23 mouse cellular contexts compared by ENCODE assay signal in the genomic region with DNA sequence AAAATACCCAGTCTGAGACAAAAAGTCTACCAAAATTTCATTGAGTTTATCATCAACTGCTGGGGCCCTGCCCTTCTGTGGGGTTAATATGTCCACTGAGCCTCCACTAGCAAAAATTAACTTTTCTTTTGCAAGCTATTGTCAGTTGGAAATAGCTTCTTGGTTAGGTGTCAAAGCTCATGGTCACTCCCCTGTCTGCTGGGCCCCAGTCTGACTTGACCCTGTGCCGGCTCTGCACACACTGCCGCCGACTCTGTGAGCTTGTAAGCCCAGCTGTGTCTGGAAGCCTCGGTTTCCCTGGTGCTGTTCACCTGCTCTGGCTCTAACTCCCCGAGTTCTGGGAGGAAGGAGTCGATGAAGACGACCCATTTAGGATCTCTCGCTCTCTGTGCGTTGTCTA.
A peak's percentile ranks its signal among the peaks of the same experiment; 100 is the strongest.
DNase-seq lines count a peak whose midpoint lies in the region; ATAC-seq lines count a peak whose summit lies in the region.
"Had no signal": no experiment of that assay in that cellular context is flagged by ENCODE, and none has a peak within 500 bp of the region (broad histone marks: within the 10 kb centered on the region; RNA-seq: fewer than 3 reads in every experiment).

No protein-coding gene starts in this region.

- peak; percentile 53 for DNase-seq in kidney, adult 11 months
- peak; percentile 39 to 71 for DNase-seq in kidney, postnatal 25 days
- DNase-seq in adrenal gland, postnatal 14 days, result no peak
- no peak for DNase-seq in layer of hippocampus, adult 9-10 months (ENCODE audit: low spot score)
- no peak for DNase-seq in urinary bladder, adult 18-20 months (ENCODE audit: low spot score in 2 of 2)
- DNase-seq: adrenal gland, adult 2 months; adrenal gland, postnatal 36 days; cerebellum, adult 8-10 months; cerebellum, postnatal 14 days; embryo, embryonic 11 days; gastrocnemius, adult 2 months; gastrocnemius, postnatal 25 days; heart, postnatal 10 days; heart, postnatal 4 days had no signal

- H3K27ac ChIP-seq in kidney, embryonic 14.5 days (ENCODE audit: low read depth, low read length), result no peak overlapping the region
- H3K27ac ChIP-seq in kidney, embryonic 16.5 days (ENCODE audit: low read length), result no peak overlapping the region
- H3K27ac ChIP-seq: embryonic facial prominence, embryonic 15.5 days; forebrain, embryonic 10.5 days; gastrocnemius, adult 2 months; heart, embryonic 10.5 days; hindbrain, embryonic 12.5 days had no signal

- no peaks in the 10 kb centered on the region for H3K36me3 ChIP-seq in kidney, embryonic 14.5 days (ENCODE audit: control insufficient read depth, insufficient read depth, low read length)
- H3K36me3 ChIP-seq in kidney, embryonic 16.5 days (ENCODE audit: insufficient read depth, low read length), result no peaks in the 10 kb centered on the region
- H3K36me3 ChIP-seq: embryonic facial prominence, embryonic 15.5 days; forebrain, embryonic 10.5 days; heart, embryonic 10.5 days; hindbrain, embryonic 12.5 days had no signal

- H3K27me3 ChIP-seq in kidney, embryonic 14.5 days (ENCODE audit: control insufficient read depth, insufficient read depth, low read length), result no peaks in the 10 kb centered on the region
- no peaks in the 10 kb centered on the region for H3K27me3 ChIP-seq in kidney, embryonic 16.5 days (ENCODE audit: insufficient read depth, low read length)
- H3K27me3 ChIP-seq: CH12.LX; embryonic facial prominence, embryonic 15.5 days; hindbrain, embryonic 12.5 days had no signal

- no peak overlapping the region for H3K9ac ChIP-seq in kidney, embryonic 14.5 days (ENCODE audit: low read depth, low read length)
- H3K9ac ChIP-seq in kidney, embryonic 16.5 days (replicated peaks; ENCODE audit: low read length), result no peak overlapping the region
- H3K9ac ChIP-seq: embryonic facial prominence, embryonic 15.5 days; hindbrain, embryonic 12.5 days had no signal

- no peak overlapping the region for H3K4me3 ChIP-seq in kidney, embryonic 14.5 days (ENCODE audit: low read length)
- no peak overlapping the region for H3K4me3 ChIP-seq in kidney, embryonic 16.5 days (ENCODE audit: low read length)
- H3K4me3 ChIP-seq: embryonic facial prominence, embryonic 15.5 days; erythroblast, embryonic 14.5 days; forebrain, embryonic 10.5 days; gastrocnemius, adult 2 months; heart, embryonic 10.5 days; hindbrain, embryonic 12.5 days had no signal

- no peak for ATAC-seq in kidney, embryonic 14.5 days (ENCODE audit: low FRiP score, low TSS enrichment)
- peak; percentile 51; the same call in 1 of the 2 replicates for ATAC-seq in kidney, embryonic 16.5 days (ENCODE audit: low FRiP score, low TSS enrichment)
- ATAC-seq: forebrain, embryonic 14.5 days had no signal

- H3K9me3 ChIP-seq in kidney, embryonic 14.5 days (ENCODE audit: control insufficient read depth, low read length), result no peaks in the 10 kb centered on the region
- H3K9me3 ChIP-seq in kidney, embryonic 16.5 days (ENCODE audit: low read length), result no peaks in the 10 kb centered on the region
- H3K9me3 ChIP-seq: embryonic facial prominence, embryonic 15.5 days; forebrain, embryonic 10.5 days; heart, embryonic 10.5 days; hindbrain, embryonic 12.5 days had no signal

- H3K4me1 ChIP-seq in kidney, embryonic 14.5 days (ENCODE audit: control insufficient read depth, insufficient read depth, low read length), result no peaks in the 10 kb centered on the region
- no peaks in the 10 kb centered on the region for H3K4me1 ChIP-seq in kidney, embryonic 16.5 days (ENCODE audit: insufficient read depth, low read length)
- H3K4me1 ChIP-seq: embryonic facial prominence, embryonic 15.5 days; forebrain, embryonic 10.5 days; heart, embryonic 10.5 days; hindbrain, embryonic 12.5 days had no signal

- H3K4me2 ChIP-seq in kidney, embryonic 14.5 days (replicated peaks; ENCODE audit: low read depth, low read length), result no peak overlapping the region
- H3K4me2 ChIP-seq in kidney, embryonic 16.5 days (replicated peaks; ENCODE audit: low read depth, low read length), result no peak overlapping the region
- H3K4me2 ChIP-seq: embryonic facial prominence, embryonic 15.5 days; hindbrain, embryonic 12.5 days had no signal

- WGBS in kidney, embryonic 14.5 days, result 90% methylated on average over 9 of the region's 9 CpGs
- 80% methylated on average over 9 of the region's 9 CpGs for WGBS in kidney, embryonic 16.5 days

Comparison
In these comparisons a context has a peak if more than half of its experiments do, and no peak if none do; other contexts are left out.
1. DNase-seq: peak in kidney, adult 11 months (single experiment) and kidney, postnatal 25 days (2 of 2); none in adrenal gland, postnatal 14 days (single experiment), layer of hippocampus, adult 9-10 months (single experiment) and urinary bladder, adult 18-20 months (0 of 2).